Mouse (Mus musculus) embryonic fibroblast, embryonic 13.5 days (primary cell): ENCODE data around the gene Rem2.

Experiments
- CTCF ChIP-seq: IDR thresholded peaks from 2 replicates; pipeline ENCODE4 v1.5.1; 2011; ENCODE audit warnings: mild to moderate bottlenecking, control low read depth, low read length, moderate library complexity, borderline replicate concordance; ENCODE audit not compliant: insufficient read depth
- POLR2A ChIP-seq: IDR thresholded peaks from 2 replicates; pipeline ENCODE4 v1.6.1; 2011; ENCODE audit warnings: low read depth, mild to moderate bottlenecking, control low read depth, low read length, moderate library complexity

- TF ChIP-seq CTCF (no peak), POLR2A (no peak; the same call in 1 of the 2 replicates)
These were observed 41.9 kb upstream of the Rem2 start for GRCm38 (mm10) chr14:54433941-54434531.
